Mouse (Mus musculus) stomach, embryonic 14.5 days (tissue): Measurements from ENCODE around the gene AC170998.1. TPM values are rescaled to one million over a fixed set of nuclear protein-coding genes. Genes with fewer than 3 reads are reported as not detected.

Experiments used
- ATAC-seq: fragments of 200-750 bp; cut with Nextera tagmentation; 2 replicates; pipeline ENCODE4 v1.8.0; 2017; ENCODE audit warnings: low read depth, moderate TSS enrichment; ENCODE audit not compliant: insufficient number of reproducible peaks, insufficient read depth, low FRiP score
- H3K27ac ChIP-seq: fragments of 300-500 bp; sonication (generic); 2 replicates; pipeline ENCODE4 v1.5.1; 2014; ENCODE audit warnings: mild to moderate bottlenecking, low read length, moderate library complexity, mixed read lengths
- H3K27me3 ChIP-seq: fragments of 300-500 bp; sonication (generic); 2 replicates; pipeline ENCODE4 v1.6.1; 2014; ENCODE audit warnings: low read length, control low read depth, mixed read lengths; ENCODE audit not compliant: control insufficient read depth, insufficient read depth
- H3K36me3 ChIP-seq: fragments of 300-500 bp; sonication (generic); 2 replicates; pipeline ENCODE4 v1.6.1; 2014; ENCODE audit warnings: mild to moderate bottlenecking, control low read depth, low read length, moderate library complexity, mixed read lengths; ENCODE audit not compliant: control insufficient read depth, insufficient read depth
- H3K4me1 ChIP-seq: fragments of 300-500 bp; sonication (generic); 2 replicates; pipeline ENCODE4 v1.6.1; 2014; ENCODE audit warnings: low read length, control low read depth, mixed read lengths; ENCODE audit not compliant: control insufficient read depth, insufficient read depth
- H3K4me2 ChIP-seq: fragments of 300-500 bp; sonication (generic); replicated peaks from 2 replicates; pipeline ENCODE4 v1.6.1; 2014; ENCODE audit warnings: low read depth, low read length, control low read depth
- H3K4me3 ChIP-seq: fragments of 300-500 bp; sonication (generic); 2 replicates; pipeline ENCODE4 v1.5.1; 2014; ENCODE audit warnings: low read depth, low read length, control low read depth
- H3K9ac ChIP-seq: fragments of 300-500 bp; sonication (generic); replicated peaks from 2 replicates; pipeline ENCODE4 v1.6.1; 2014; ENCODE audit warnings: low read depth, mild to moderate bottlenecking, control low read depth, low read length, moderate library complexity, mixed read lengths
- H3K9me3 ChIP-seq: fragments of 300-500 bp; sonication (generic); 2 replicates; pipeline ENCODE4 v1.6.1; 2016; ENCODE audit warnings: low read depth, low read length, control low read depth; ENCODE audit not compliant: control insufficient read depth
- WGBS: fragments of 180-500 bp; shearing (Covaris S2); extraction: QIAGEN DNeasy Blood & Tissue Kit; methylation state at CpG from one replicate; pipeline ENCODE4 v1.1.7; 2014; 5-methylcytosine and 5-hydroxymethylcytosine counted together
- polyA plus RNA-seq: library from polyadenylated mRNA; unstranded; fragments of >200 nt; fragmentation: Nextera tagmentation; extraction: Ambion mirVana; gene quantifications from 2 replicates; pipeline ENCODE4 v1.2.1, GENCODE M21; 2014

The AC170998.1 gene
- polyA plus RNA-seq, 1 experiment from 2014 or later = 4.2 TPM

DNA sequence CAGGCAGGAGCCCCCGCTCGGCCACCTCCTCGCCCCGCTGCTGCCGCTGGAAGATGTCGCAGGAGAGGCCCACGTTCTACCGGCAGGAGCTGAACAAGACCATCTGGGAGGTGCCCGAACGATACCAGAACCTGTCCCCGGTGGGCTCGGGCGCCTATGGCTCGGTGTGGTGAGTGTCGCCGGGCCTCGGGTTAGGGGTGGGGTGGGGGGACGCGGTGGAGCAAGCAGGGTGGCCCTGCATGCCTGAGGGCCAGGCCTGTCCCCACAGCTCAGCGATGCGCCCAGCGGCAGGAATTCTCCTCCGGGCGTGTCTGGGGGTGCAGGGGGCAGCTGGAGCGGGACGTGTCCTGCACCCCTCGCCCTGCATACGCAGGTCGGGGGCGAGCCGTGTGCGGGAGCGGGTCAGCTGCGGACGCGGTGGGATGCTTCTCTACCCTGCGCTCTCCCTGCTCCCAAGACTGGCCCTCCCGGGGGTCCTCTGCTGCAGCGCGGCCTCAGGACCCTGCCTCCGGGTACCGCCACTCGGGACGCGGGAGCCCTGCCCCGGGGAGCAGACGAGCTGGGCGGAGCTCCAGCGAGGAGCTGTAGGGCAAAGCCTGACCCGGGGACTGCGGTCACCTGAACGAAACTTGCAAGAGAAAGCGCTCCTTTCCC is 34.1 kb upstream of the AC170998.1 start:
- Histone ChIP-seq H3K9ac (peak overlapping the region; percentile 86), H3K27ac (peak overlapping the region; percentile 96), H3K9me3 (no peaks in the 10 kb centered on the region), H3K4me1 (peaks cover 31% of the 10 kb centered on the region), H3K4me2 (peak overlapping the region; percentile 79), H3K36me3 (no peaks in the 10 kb centered on the region; the same call in 1 of the 2 replicates), H3K4me3 (peak overlapping the region; percentile 99), H3K27me3 (0 out of 2 replicates have a peak, but pooled peaks cover 2% of the 10 kb centered on the region)
- peak; percentile 17; the same call in 1 of the 2 replicates for ATAC-seq
- 1% methylated on average over 52 of the region's 53 CpGs for WGBS

DNA sequence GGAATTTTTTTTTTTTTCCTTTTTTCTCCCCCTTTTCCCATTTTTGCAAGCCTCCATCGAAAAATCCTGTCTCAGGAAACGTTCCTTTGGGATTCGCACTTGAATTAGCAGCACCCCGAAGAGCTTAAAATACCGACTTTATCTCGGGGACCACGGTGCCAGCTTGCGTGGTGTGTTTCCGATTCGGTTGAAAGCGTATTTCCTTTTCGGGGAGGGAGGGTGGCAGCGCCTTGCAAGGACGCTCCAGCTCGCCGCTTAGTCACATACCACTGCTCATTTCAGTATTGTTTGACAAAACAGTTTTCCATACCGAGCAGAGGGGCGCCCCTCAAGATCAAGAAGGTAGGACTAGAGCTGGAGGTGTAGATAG is 33.6 kb upstream of the AC170998.1 start:
- Histone ChIP-seq H3K4me3 (peak overlapping the region; percentile 99), H3K9ac (peak overlapping the region; percentile 86), H3K4me1 (peaks cover 37% of the 10 kb centered on the region), H3K27ac (peak overlapping the region; percentile 96), H3K4me2 (peak overlapping the region; percentile 79), H3K9me3 (no peaks in the 10 kb centered on the region), H3K36me3 (no peaks in the 10 kb centered on the region; the same call in 1 of the 2 replicates), H3K27me3 (0 out of 2 replicates have a peak, but pooled peaks cover 2% of the 10 kb centered on the region)
- under 1% methylated on average over 18 of the region's 18 CpGs for WGBS
- no peak for ATAC-seq

DNA sequence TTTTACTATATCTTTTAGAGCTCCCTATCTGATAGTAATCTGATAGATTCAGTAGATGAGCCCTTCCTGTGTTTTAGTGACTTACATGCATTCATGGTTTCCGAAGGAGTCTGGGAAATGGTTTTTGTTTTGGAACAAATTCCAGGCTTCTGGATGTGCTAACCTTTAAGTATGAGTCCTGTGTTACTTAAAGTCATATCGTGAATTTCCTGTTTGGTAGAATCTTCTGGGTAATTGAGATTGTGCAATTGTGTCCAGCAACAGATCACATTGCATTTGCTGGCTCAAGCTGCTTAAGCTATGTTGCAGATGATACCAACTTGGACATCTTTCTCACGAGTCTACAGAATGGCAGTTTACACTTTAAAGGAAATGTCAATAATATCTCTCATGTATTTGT is 32.8 kb upstream of the AC170998.1 start:
- no peak overlapping the region for H3K27ac ChIP-seq
- peak overlapping the region; percentile 99 for H3K4me3 ChIP-seq
- H3K4me2 ChIP-seq = peak overlapping the region; percentile 79
- H3K9me3 ChIP-seq = no peaks in the 10 kb centered on the region
- H3K9ac ChIP-seq = peak overlapping the region; percentile 86; the same call in 1 of the 2 replicates
- no peak for ATAC-seq
- 34% methylated on average over 3 of the region's 3 CpGs for WGBS
- H3K4me1 ChIP-seq = peaks cover 42% of the 10 kb centered on the region
- H3K36me3 ChIP-seq = no peaks in the 10 kb centered on the region; the same call in 1 of the 2 replicates
- 0 out of 2 replicates have a peak, but pooled peaks cover 2% of the 10 kb centered on the region for H3K27me3 ChIP-seq

DNA sequence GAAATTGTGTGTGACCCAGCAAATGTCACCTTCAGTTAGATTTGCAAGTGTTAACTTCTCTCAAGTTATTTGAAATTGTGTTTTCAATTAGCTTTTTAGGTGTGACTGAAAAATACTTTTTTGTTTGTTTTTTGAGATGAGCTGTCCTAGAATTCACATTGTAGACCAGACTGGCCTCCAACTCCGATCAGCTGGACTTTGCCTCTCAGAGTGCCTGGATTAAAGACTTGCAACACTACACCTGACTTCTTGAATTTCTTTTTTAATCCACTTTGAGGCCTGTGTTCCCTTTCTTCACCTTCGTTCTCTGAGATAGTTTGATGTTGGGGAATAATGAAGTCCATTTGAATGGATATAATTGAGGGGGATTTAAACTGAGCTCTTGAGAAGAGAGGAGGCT is 31.8 kb upstream of the AC170998.1 start:
- peak overlapping the region; percentile 79; the same call in 1 of the 2 replicates for H3K4me2 ChIP-seq
- H3K4me1 ChIP-seq = peaks cover 42% of the 10 kb centered on the region
- H3K27ac ChIP-seq = no peak overlapping the region

DNA sequence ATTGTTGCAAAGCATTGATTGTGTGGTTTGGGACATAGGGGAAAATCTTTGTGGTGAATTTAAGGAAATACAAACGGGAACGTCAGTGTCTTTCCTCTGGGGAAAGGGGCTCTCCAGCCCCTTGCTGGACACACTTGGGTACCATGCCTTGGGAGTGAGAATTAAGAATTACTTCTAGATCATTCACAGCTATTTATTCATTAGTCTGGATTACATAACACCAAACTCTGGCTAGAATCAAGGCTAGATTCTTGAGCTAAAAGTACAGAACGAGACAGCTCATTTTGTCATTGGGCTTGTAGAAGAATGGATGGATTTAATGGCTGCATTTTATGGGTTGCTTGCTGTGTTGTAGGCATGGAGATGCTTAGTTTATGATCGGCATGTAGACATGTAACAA is 31.1 kb upstream of the AC170998.1 start:
- ATAC-seq = no peak
- no peak overlapping the region for H3K4me3 ChIP-seq
- H3K9ac ChIP-seq = no peak overlapping the region
- H3K9me3 ChIP-seq = no peaks in the 10 kb centered on the region
- H3K4me1 ChIP-seq = peaks cover 37% of the 10 kb centered on the region
- no peaks in the 10 kb centered on the region for H3K27me3 ChIP-seq
- WGBS = 74% methylated on average over 4 of the region's 4 CpGs
- no peaks in the 10 kb centered on the region; the same call in 1 of the 2 replicates for H3K36me3 ChIP-seq
- no peak overlapping the region for H3K4me2 ChIP-seq
- no peak overlapping the region for H3K27ac ChIP-seq

More for the DNA sequence above, 31.8 kb upstream of the AC170998.1 start:
- Histone ChIP-seq H3K4me3 (0 out of 2 replicates have a peak overlapping the region, but pooled peaks have one; percentile 99), H3K27me3 (no peaks in the 10 kb centered on the region), H3K36me3 (no peaks in the 10 kb centered on the region; the same call in 1 of the 2 replicates), H3K9ac (no peak overlapping the region), H3K9me3 (no peaks in the 10 kb centered on the region)
- ATAC-seq = no peak
- WGBS = 76% methylated on average over 2 of the region's 2 CpGs

DNA sequence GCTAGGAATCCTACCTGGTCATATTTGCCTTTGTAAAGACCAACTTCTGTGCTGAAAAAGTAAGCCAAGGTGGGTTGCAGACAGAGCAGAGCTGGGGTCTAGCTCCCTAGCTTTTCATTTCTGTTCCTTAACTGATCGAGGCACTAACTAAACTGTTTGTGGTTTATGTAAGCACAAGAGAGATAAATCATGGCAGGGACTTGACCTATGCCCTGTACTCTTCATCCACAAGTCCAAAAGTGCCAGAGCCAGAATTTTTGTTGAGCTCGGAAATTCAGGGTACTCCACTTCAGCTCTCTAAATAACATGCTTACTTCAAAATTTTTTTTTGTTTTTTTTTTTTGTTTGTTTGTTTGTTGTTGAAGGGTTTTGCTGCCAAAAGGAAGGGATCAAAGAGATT is 29.2 kb upstream of the AC170998.1 start:
- Histone ChIP-seq H3K9me3 (no peaks in the 10 kb centered on the region), H3K4me2 (0 out of 2 replicates have a peak overlapping the region, but pooled peaks have one; percentile 1), H3K4me1 (peaks cover 36% of the 10 kb centered on the region), H3K4me3 (no peak overlapping the region), H3K27me3 (no peaks in the 10 kb centered on the region), H3K9ac (no peak overlapping the region), H3K36me3 (no peaks in the 10 kb centered on the region; the same call in 1 of the 2 replicates), H3K27ac (no peak overlapping the region)
- ATAC-seq = no peak
- WGBS = 16% methylated on average over 2 of the region's 2 CpGs

DNA sequence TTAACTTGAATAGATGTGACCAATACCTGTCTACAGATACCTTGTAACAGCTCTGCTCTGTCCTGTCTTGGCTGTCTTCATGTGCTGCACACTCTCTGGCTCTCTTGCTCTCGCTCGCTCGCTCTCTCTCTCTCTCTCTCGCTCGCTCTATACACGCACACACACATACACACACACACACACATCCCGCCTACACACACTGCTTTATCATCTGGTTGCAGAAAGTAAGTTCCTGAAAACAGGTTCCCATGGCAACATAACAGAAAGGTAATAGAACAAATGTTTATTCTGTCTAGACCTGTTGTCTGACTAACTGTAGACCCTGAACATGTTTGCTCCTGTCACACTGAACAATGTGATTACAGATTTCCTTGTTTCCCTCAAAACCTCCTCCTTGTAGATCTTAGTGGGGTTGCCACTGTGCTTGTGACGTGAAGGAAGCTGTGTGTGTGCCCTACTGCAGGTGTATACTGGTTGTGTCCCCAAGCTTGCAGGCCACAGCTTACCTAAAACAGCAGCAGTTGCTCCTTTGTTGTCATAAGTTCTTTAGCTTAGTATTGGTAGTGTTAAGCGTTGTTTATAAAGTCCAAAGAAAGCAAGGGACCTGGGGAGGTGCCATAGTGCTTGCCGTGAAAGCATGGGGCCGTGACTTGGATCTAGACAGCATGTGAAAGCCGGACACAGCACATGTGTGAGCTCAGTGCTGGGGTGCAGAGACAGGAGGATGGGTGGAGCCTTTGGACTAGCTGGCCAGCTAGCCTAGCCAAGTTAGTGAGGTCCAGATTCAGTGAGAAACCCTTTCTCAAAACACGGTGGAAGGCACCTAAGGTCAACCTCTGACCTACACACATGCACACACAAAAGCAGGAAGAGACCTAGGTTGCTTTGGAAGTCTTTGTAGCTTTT is 28.3 kb upstream of the AC170998.1 start:
- H3K4me1 ChIP-seq = peaks cover 36% of the 10 kb centered on the region
- no peak overlapping the region for H3K9ac ChIP-seq
- ATAC-seq = peak; percentile 75
- H3K9me3 ChIP-seq = no peaks in the 10 kb centered on the region
- H3K36me3 ChIP-seq = no peaks in the 10 kb centered on the region; the same call in 1 of the 2 replicates
- H3K27ac ChIP-seq = no peak overlapping the region
- H3K27me3 ChIP-seq = no peaks in the 10 kb centered on the region
- 43% methylated on average over 13 of the region's 13 CpGs for WGBS
- H3K4me2 ChIP-seq = no peak overlapping the region
- H3K4me3 ChIP-seq = no peak overlapping the region

DNA sequence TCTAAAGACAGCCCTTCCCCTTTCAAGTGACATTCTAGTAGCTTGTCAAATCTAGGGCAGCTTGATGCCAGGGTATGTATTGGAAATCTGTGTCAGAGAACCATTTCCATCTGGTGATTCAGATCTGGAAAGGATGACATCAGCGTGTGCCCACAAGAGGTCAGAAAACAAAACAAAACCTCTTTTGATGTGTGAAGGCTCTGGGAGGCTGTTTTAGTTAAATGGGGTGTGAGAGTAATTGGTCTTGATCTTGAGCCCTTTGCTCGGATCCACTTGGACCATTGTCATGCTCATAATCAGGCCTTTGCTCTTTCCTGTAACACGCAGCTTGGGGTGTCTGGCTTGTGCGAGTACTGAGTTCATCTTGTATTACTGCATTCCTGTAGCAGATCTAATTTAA is 27.6 kb upstream of the AC170998.1 start:
- no peaks in the 10 kb centered on the region for H3K9me3 ChIP-seq
- H3K4me1 ChIP-seq = peaks cover 30% of the 10 kb centered on the region
- 78% methylated on average over 4 of the region's 4 CpGs for WGBS
- H3K9ac ChIP-seq = no peak overlapping the region
- no peak overlapping the region for H3K4me3 ChIP-seq
- H3K27me3 ChIP-seq = no peaks in the 10 kb centered on the region
- H3K36me3 ChIP-seq = no peaks in the 10 kb centered on the region; the same call in 1 of the 2 replicates
- no peak for ATAC-seq
- no peak overlapping the region for H3K4me2 ChIP-seq
- H3K27ac ChIP-seq = no peak overlapping the region
